Mouse (Mus musculus) ovary, adult 10 weeks (tissue): Measurements from ENCODE around the gene Gm7544. TPM values are rescaled to one million over a fixed set of nuclear protein-coding genes. Genes with fewer than 3 reads are reported as not detected.

ENCODE experiments used
- polyA plus RNA-seq: library from polyadenylated mRNA; stranded (reverse); fragments of 350-450 nt; fragmentation: Illumina TruSeq; extraction: RNeasy Lipid Tissue Mini Kit (QIAGEN cat#74804); gene quantifications from one replicate; pipeline ENCODE4 v1.2.3, GENCODE M21; 2014

Gm7544 gene
- not detected for polyA plus RNA-seq

DNA sequence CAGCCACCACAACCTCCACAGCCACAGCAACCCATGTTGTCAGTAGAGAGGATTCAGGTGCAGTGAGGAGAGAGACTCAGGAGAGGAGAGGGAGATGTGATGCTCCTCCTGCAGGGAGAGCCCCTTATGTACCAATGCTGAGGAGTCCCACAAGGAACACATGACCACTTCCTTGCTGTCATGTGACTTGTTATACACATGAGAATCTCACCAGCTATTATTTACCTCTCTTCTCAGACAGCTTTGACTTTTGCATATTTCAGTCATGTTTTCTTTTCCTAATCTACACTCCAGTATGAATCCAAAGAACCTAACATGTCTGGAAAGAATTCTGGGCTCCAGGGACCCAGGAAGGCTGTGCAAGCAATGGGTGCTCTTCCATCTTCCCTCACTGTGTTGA, at the start of gene Gm7544:
Gene Gm7544 (minus strand): TSS at position 101 of the 400 bp plus-strand sequence.

GRCm38 (mm10) chr1:83000306-83000705, 44.5 kb upstream of the Gm7544 start, which contains the start of gene Gm47959:
TSS of gene Gm47959 (plus strand) at chr1:83000548.

GRCm38 (mm10) chr1:82959870-82960385, 4.1 kb upstream of the Gm7544 start, which contains the start of gene Gm47955:
TSS of gene Gm47955 (plus strand) at chr1:82960286.

GRCm38 (mm10) chr1:82943295-82943694, 12.5 kb downstream of the Gm7544 start, which contains the start of gene A030003K21Rik:
TSS of gene A030003K21Rik (minus strand) at chr1:82943388.

GRCm38 (mm10) chr1:82931326-82931725, 24.5 kb downstream of the Gm7544 start, which contains the start of gene Gm6217:
TSS of gene Gm6217 (minus strand) at chr1:82931399.

GRCm38 (mm10) chr1:82924650-82925049, 31.2 kb downstream of the Gm7544 start, which contains the start of gene A030014E15Rik:
TSS of gene A030014E15Rik (plus strand) at chr1:82924917.

GRCm38 (mm10) chr1:82913025-82913424, 42.8 kb downstream of the Gm7544 start, which contains the start of gene A030005L19Rik:
TSS of gene A030005L19Rik (plus strand) at chr1:82913325.

Other genes starting within 250 kb of the Gm7544 start
- 309 TPM for gene Mff, start 231.1 kb downstream of the Gm7544 start, polyA plus RNA-seq
- not detected for gene Tm4sf20, start 187.6 kb downstream of the Gm7544 start, polyA plus RNA-seq
- gene Gm47791, start 184.8 kb downstream of the Gm7544 start, polyA plus RNA-seq, result not detected
- 113 TPM for gene Agfg1, start 116.5 kb downstream of the Gm7544 start, polyA plus RNA-seq
- gene A030005L19Rik, start 42.7 kb downstream of the Gm7544 start, polyA plus RNA-seq, result not detected
- not detected for gene A030014E15Rik, start 31.1 kb downstream of the Gm7544 start, polyA plus RNA-seq
- gene Gm6217, start 24.6 kb downstream of the Gm7544 start, polyA plus RNA-seq, result not detected
- gene A030003K21Rik, start 12.6 kb downstream of the Gm7544 start, polyA plus RNA-seq, result not detected
- gene Gm47955, start 4.3 kb upstream of the Gm7544 start, polyA plus RNA-seq, result not detected
- gene Gm47959, start 44.5 kb upstream of the Gm7544 start, polyA plus RNA-seq, result not detected
- gene Slc19a3, start 82.4 kb upstream of the Gm7544 start, polyA plus RNA-seq, result 4.0 TPM
- gene Krtap28-10, start 86.5 kb upstream of the Gm7544 start, polyA plus RNA-seq, result not detected
- gene Gm47969, start 88.9 kb upstream of the Gm7544 start, polyA plus RNA-seq, result not detected
- not detected for gene A030005K14Rik, start 103.4 kb upstream of the Gm7544 start, polyA plus RNA-seq
- not detected for gene Krtap28-13, start 104.9 kb upstream of the Gm7544 start, polyA plus RNA-seq
- gene Ccl20, start 160.8 kb upstream of the Gm7544 start, polyA plus RNA-seq, result not detected
- 1.8 TPM for gene Daw1, start 203.7 kb upstream of the Gm7544 start, polyA plus RNA-seq